Mouse (Mus musculus) c-Kit-negative CD71-positive TER-119-positive erythroid progenitor cells, embryonic 14.5 days (primary cell): ENCODE data around the gene Wdhd1.

Source experiments
- DNase-seq: peaks from one replicate; pipeline ENCODE4 v3.0.0-alpha.2; 2013; ENCODE audit warnings: low read depth, low spot score

Wdhd1 gene

GRCm38 (mm10) chr14:47222631-47223450 lies 53.8 kb downstream of the Wdhd1 start:
- DNase-seq = no peak

DNA sequence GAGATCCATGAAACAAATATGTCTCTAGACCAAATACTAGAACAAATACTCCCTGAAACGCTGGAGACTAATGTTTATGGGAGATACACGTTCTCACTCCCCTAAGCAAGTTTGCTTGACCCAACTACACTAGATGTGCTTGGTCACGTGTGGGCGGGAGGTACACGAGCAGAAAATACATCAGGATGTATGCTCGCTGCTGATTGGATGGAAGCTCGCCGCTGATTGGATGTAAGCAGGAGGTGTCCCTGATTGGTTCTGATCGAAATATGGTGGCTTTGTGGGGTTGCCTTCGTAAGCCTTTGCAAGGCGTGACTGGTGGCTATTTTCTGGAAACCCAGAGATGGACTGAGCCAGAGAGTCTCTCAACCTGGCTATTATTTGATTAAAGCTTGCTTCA lies 55.1 kb downstream of the Wdhd1 start:
- no peak for DNase-seq

GRCm38 (mm10) chr14:47220231-47221025 lies 56.2 kb downstream of the Wdhd1 start:
- no peak for DNase-seq

GRCm38 (mm10) chr14:47218766-47219606 lies 57.7 kb downstream of the Wdhd1 start:
- DNase-seq = no peak

GRCm38 (mm10) chr14:47216541-47216940 lies 60.1 kb downstream of the Wdhd1 start:
- DNase-seq = no peak

GRCm38 (mm10) chr14:47214367-47214766 lies 62.3 kb downstream of the Wdhd1 start:
- DNase-seq = no peak

GRCm38 (mm10) chr14:47213305-47213704 lies 63.4 kb downstream of the Wdhd1 start:
- no peak for DNase-seq

- DNase-seq = no peak
These were observed 66.9 kb downstream of the Wdhd1 start for GRCm38 (mm10) chr14:47209669-47210164.

DNA sequence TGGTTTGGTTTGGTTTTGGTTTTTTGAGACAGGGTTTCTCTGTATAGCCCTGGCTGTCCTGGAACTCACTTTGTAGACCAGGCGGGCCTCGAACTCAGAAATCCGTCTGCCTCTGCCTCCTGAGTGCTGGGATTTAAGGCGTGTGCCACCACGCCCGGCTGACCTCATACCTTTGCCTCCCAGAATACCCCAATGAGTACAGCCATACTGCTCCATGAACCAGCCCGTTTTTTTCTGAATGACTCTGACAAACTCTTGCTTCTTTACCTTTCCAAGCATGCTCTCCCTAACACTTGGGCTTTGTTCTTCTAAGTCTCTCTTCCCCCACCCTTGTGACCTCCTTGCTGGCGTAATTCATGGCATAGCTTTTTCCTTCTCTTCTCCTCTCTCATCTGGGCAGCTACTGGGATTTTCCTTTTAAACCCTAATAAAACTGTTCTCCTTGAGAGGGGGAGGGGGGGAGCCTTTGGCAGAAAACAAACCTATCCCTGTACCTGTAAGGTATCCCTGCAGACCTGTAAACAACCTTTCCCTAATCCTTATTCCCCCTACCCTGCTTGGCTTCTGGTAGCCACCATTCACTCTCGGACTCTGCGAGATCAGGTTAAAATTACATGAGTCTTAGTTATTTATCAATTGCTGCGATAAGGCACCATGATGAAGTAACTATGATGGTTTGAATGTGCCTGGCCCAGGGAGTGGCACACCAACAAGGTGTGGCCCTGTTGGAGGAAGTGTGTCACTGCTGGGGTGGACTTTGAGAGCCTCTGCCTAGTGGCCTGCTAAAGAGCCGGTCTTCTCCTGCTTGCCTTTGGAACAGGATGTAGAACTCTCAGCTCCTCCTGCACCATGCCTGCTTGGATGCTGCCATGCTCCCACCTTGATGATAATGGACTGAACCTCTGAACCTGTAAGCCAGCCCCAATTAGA lies 67.8 kb downstream of the Wdhd1 start:
- DNase-seq = no peak

DNA sequence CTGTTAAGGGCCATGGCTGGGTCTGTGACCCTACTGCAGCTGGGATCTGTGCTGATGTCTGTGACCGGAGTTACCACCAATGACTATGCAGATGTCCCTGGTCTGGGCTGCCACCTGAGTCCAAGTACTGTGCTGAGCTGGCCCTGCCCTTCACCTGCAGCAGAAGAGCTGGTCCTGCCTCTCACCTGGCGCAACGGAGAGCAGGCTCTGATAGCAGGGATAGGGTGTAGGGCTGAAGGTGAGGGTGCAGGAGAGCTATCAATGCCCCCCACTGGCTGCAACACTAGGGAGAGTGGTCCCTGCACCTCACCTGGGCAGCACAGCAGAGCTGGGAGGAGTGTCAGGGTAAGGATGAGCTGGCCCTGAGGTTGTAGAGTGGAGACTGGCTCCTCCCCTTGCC lies 70.1 kb downstream of the Wdhd1 start:
- DNase-seq = no peak

- no peak for DNase-seq
These were observed 71.2 kb downstream of the Wdhd1 start for GRCm38 (mm10) chr14:47205270-47205972.

GRCm38 (mm10) chr14:47197340-47197739 lies 79.3 kb downstream of the Wdhd1 start:
- DNase-seq = no peak

GRCm38 (mm10) chr14:47196711-47197110 lies 79.9 kb downstream of the Wdhd1 start:
- DNase-seq = no peak

- DNase-seq = no peak
These were observed 82.6 kb downstream of the Wdhd1 start for GRCm38 (mm10) chr14:47194096-47194495.

DNA sequence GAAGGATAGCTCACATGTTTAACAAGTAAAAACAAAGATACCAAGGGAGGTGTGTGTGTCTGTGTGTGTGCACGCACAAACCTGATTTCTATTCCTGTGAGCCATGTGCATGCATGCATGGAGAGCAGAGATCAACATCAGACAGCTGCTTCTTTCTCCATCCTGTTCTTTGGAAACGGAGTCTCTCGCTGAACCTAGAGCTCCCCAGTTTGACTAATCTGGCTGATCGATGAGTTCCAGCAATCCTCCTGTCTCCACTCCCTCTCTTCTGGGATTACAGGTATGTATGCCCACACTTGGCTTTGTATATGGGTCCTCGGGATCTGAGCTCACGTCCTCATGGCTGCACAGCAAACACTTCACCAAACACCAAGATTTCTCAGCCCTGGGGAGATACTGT lies 83.2 kb downstream of the Wdhd1 start:
- DNase-seq = no peak

DNA sequence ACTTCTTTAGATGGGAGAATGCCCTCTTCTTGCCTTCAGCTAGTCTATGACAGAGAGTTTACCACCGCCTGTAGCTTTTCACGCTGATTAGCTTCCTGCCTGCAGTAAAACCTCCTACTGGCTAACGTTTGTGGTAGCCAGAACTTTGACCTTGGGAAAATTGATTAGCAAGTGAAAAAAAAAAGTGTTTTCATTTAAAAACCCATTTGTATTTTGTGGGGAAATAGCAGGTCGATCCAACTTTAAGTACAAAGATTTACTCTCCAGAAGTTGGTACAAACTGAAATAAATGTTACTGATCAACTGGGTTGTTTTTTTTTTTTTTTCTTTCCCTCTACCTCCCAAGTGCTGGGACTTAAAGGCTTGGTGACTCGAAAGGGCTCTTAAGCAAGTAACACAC lies 84.8 kb downstream of the Wdhd1 start:
- DNase-seq = no peak
